Mouse (Mus musculus) right cerebral cortex, postnatal 25 days (tissue): ENCODE data around the gene Gm21973.

Experiments used
- DNase-seq: peaks from one replicate; pipeline ENCODE4 v3.0.0; 2022

Gm21973 gene

DNA sequence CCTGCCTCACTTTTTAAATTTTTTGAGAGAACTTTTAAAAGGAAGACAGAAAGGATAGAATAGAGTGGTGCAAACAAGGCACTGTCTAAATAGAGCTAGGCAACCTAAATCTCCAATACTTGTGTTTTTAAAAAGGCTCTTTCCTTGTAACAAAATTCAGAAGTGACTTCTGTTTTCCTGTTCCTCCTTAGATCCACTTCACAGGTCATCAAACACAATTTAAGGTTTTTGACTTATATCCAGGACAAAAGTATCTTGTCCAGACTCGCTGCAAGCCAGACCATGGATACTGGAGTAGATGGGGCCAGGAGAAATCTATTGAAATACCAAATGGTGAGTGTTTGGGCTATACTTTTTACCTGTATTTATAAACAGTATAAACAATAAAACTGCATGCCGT lies at the start of gene Gm21973:
Gm21973 (plus strand) TSS at position 301 of the 400 bp plus-strand sequence.
- no peak for DNase-seq

DNA sequence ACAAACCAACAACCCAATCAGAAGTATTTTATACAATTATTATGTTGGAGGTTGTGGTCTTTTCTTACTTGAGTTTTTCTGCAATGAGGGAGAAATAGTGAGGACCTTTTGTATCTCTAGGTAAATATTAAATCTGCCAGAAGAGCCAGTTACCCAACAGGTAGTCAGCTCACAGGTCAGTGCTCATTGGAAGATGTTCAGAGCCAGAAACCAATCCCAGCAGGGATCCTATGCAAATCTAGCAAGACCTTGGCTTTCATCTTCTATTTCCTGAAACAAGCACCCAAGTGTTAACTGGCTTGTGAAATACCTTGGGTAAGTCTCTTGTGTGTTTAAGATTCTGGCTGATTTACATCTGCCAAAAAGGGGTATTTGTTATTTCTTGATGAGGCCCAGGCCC lies 48.8 kb upstream of the Gm21973 start:
- DNase-seq = no peak

DNA sequence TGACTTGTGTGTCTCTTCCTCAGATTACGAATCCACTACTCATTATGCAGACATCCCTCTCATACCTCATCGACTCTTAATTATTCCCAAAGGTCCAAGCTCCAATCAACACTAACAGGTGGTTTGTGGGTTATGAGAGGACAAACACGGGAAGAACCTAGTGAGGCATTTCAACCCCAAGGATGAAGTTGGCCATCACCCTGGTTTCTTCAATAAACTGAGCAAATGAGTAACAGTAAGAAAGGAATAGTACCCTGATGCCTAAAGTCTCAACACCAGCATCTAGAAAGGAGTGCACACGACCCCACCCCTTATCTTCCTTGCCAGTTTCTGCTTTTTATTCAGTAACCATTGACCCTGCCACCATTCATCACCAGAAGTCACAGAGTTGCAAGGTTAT lies 47.7 kb upstream of the Gm21973 start:
- DNase-seq = no peak

DNA sequence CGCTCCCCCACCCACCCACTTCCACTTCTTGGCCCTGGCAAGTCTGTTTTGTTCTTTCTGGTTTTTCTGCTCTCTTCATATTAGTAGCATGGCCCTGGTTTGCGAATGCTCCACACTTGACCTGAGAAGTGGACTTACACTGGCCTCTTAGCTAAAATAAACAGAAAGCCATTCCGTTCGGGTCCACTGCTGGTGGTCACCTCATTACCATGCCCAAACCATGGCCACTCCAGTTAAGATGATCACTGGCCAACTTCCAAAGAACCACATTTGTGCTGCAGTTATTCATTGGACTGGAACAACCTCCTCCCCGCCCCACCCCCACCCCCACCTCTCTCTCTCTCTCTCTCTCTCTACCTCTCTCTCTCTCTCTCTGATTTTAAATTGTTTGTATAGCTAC lies 43.6 kb upstream of the Gm21973 start:
- DNase-seq = no peak

DNA sequence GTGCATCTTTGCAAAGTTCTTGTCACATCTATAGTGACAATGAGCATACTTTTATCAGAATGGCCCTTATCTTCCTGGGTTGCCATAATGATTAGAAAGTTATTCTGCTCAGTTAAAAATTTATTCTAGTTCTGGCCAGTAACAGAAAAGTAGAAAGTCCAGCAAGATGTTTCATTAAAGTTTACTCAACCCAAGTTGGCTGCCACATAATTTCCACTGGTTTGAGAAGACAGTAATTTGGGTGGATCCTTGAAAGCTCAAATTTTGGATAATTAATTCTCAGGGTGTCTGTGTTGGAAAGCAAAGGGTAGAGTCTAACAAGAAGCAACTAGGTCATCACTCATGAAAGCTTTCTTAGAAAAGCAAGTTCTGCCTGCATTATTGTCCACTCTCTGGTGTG lies 41.5 kb upstream of the Gm21973 start:
- DNase-seq = no peak

DNA sequence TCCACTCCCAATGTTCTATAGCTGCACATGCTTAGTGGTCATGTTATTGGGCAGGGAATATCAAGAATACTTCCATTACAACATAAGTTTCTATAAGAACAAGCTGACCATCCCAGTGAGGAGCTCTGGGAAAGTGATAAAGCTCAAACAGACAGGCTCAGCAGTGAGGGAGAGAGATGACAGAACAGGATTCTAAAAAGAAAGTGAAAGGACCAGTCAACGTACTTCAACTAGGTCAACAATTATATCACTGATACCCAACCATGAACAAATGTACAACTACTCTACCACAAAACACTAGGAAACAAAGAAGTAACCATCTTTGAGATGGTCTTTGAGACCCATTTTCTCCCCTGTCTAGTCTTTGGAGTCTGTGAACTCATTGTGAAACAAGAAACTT lies 28.6 kb upstream of the Gm21973 start:
- DNase-seq = no peak

DNA sequence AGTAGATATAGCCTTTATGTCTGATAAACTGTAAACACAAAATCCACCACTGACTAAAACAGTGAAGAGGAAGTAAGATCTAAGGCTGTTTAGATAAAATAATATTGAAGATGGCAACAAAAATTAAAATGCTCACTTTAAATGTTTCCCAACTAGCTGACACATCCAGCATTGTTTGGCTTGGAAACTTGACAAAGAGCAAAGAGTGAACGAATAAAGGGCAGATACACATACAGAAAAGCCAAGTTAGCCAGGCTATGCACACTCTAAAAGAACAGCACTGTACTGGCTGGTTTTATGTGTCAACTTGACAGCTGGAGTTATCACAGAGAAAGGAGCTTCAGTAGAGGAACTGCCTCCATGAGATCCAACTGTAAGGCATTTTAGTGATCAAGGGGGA lies 27.1 kb upstream of the Gm21973 start:
- DNase-seq = no peak

DNA sequence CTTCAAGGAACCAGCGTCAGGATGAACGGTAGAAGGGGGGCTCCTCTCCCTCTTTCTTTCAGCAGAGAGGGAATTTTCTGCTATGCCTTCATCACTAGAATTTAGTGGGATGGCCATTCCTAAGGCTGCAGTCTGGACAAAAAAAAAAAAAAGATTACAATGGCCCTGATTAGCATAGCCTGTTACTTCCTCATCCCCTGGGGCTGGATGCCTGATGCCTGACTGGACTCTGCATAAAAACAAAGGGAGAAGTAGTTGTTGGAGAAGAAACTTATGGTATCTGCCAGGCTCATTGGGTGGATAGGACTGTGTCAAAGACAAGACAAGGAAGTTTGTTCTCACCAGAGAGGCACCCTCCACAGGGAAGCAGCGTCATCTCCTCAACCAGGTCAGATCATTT lies 25.7 kb upstream of the Gm21973 start:
- DNase-seq = no peak

DNA sequence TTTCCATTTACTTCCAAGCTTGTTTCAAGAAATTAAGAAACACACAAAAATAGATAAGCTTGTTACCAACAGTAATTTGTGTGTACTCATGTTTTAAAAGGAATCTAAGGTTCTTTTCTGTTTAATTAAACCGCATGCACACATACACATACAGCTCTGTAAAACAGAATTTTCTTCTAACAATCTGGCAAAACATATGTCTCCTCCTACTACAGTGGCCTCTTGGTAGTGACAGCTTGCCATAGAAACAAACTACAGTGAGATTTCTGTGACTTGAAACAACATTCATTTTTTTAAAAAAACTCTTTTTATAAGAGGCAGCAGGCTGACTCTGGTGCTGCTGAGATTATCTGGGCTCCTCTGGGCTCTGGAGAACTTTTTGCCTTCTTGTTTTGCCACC lies 18.7 kb upstream of the Gm21973 start:
- DNase-seq = no peak

DNA sequence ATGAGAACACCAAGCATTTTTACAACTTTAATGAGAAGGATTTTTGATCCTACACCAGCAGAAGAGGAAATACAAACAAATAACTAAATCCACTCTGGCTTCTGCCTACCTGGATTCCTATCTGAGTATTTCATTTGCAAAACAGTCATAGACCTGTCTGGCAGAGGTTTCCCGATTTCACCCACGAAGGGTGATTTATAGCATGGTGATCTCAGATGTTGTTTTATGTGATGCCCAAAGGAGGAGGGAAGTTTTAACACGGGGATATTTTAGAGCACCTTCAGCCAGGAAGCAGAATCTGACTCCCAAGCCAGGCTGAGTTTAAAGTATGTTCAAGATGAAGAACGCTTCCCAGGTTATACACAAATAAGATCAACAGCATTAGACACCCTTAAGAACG lies 13.4 kb upstream of the Gm21973 start:
- no peak for DNase-seq

DNA sequence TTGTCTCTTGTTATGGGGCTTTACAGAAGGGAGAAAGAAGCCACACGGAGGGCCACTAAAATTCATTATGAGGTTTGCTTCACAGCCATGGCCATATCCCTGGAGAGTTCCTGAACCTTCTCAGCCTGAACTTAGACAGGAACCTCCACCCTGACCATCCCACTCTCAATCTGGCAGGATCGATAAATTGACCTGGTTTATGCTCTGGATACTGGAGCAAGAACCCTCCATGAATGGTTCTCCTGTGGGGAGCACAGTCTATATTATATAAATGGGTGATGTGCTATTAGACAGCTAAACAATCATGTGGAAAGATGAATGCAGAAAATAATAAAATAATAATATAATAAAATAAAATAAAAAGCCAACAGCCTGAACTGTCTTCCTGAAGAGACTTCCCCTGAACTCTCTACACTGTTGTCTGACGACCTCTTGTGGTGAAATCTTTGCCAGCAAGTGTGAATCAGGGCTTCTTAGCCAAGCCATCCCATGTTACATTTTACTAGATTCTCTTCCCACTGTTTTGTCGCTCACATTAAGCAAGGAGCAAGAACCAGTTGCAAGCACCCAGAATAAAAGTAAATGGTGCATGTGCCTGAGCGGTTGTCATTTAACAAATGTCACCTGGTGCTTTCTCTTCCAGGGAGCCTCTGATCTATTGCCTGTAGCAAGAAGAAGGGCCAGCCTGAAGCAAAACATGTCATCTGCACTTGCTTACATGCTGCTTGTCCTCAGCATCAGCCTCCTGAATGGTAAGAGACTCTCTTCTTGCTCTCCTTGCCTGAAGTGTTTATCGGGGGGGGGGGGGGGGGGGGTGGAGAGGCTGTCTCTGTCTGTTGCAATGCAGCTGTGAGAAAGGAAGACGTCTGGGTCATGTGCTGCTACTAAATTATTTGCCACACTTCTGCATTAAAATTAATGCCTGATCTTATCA lies 11.4 kb upstream of the Gm21973 start:
- peak; percentile 32 for DNase-seq

DNA sequence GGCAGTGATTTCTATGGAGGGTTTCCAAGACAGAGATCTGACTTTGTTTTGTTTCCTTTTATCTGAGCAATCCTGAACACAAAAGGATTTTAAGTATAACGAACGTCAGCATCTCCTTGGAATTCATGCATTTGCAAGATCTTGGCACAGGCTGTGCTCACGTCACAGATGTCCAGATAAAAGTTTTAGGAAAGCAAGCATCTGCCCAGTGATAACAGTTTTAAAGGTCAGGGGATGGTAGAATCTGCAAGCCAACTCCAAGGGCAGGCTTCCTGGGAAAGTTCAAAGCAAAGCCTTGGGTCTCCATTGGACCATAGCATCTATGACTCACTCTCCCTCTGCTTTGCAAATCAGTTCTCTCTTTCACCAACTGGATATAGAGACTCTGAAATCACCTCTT lies 5.4 kb downstream of the Gm21973 start:
- no peak for DNase-seq

DNA sequence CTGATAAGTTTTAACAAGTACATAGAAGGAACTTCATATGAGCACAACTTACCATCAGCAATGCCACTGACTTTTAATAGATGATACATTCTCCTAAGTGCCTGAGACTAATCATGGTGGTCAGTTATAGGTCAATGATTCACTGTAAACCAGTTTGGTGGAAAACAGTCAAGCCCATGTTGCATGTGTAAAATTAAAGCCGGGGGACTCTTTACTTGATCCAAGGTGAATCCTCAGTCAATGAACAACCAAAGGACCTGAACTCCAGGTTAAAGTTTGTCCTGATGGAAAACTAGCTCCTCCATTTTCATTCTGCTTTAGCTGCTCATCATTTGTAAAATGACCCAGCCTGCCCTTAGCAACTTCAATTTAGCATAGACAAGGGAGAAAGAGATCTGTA lies 7.4 kb downstream of the Gm21973 start:
- DNase-seq = no peak

DNA sequence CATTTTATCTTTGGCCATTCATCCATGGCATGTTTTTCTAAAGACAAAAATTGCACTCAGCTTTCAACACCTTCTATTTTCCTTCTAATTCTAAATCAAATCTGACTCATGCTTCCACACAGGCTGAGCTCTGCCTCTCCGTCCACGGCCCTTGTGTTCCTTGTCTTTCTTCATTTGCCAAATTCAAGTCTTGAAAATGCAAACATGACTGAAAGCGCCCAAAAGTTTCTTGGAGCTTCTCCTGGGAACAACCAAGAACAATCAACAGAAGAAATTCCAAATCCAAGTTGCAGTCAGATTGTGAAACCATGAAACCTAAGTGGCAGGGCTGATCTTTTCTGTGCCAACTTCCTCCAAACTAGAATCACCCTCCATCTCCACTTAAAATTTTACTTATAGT lies 13.4 kb downstream of the Gm21973 start:
- DNase-seq = no peak

DNA sequence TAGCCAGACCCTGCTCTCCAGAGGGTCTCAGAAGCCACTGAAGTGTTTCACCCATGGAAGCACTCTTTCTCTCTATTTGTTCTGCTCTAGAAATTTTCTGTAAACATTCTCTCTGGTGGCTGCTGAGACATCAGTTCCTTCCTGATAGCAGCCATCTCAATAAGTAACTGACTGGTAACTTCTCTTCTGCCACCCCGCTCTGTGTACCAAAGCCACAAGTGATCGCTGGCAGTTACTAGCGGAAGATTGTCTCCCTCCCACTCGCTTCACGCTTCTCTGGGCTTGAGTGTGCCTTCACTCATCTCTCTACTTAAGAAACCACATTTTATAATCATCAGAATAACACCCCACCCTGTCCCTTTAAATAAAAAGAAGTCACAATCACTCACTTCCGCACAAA lies 21.9 kb downstream of the Gm21973 start:
- DNase-seq = no peak

DNA sequence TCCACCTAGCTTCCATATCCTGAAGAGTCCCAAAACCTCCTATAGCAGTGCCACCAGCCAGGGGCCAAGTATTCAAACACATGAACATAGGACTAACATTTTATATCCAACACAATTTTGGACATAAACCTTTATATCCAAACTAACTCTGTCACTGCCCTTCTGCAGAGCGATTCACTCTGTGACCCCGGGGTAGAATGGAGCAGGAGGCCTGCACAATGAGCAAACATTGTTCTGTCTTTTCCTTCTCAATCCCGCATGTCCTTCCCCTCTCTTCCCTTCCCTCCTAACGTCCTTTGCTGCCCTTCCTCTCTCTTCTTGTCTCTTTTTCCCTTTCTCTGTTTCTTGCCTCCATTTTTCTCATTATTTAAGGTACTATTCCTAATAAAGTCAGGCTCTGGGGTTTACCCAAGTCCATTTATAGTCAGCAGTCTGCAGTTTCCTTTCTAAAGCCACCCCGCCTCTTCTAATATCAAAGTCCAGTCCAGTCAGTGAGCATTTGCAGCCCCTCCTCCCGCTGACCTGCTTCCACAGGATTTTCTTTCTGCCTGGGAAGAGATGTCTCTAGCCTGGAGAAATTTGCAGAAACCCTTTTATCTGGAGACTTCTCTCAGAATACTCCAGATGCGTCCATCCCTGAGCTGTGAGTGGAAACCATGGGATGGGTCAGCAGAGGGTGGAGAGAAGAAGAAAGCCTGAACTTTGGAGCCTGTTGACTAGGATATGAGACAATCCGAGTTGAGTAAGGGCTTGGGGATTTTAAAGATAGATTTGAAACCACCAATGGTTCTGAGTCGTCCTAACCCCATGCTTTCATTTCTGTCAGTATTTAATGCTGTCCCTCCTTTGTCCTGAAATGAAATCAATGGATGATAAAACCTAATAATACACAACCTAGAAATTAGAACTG lies 33.1 kb downstream of the Gm21973 start, which contains the start of gene Agxt2:
Agxt2 (plus strand) TSS at position 494 of the 910 bp plus-strand sequence.
- no peak for DNase-seq

DNA sequence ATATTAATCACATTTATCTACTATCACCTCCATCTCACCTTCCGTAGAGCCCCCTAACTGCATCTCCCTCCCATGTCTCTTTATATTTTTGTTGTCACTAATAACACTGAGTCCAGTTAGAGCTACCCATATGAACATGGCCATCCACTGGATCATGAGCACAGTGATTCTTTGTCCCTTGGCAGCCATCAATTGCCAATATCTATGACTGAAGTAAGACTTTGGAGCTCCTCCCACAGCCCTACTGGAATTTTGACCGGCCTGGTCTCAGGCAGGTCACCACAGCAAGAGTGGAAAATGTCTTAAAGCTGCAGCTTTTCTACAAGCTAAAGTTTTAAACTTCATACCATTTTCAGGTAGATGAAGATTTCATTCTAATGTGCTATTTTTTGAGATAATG lies 41.2 kb downstream of the Gm21973 start:
- DNase-seq = no peak

DNA sequence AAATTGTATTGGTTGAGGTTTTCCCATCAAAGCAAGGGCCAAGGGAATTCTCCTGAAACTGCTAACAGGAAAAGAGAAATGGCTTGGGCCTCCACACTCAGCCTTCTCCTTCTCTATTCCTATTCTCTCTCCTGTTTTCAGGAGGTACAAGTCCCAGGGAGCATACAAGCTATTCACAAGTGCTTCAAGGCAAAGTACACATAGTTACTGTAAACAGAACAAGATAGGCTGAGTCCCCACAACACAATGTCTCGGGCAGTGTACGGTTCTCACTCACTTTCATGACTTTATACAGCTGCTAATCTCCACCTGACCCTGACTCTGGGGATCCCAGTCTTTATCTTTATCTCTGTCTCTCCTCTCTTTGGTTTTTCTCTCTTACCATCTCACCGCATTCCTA lies 50.2 kb downstream of the Gm21973 start:
- DNase-seq = no peak

DNA sequence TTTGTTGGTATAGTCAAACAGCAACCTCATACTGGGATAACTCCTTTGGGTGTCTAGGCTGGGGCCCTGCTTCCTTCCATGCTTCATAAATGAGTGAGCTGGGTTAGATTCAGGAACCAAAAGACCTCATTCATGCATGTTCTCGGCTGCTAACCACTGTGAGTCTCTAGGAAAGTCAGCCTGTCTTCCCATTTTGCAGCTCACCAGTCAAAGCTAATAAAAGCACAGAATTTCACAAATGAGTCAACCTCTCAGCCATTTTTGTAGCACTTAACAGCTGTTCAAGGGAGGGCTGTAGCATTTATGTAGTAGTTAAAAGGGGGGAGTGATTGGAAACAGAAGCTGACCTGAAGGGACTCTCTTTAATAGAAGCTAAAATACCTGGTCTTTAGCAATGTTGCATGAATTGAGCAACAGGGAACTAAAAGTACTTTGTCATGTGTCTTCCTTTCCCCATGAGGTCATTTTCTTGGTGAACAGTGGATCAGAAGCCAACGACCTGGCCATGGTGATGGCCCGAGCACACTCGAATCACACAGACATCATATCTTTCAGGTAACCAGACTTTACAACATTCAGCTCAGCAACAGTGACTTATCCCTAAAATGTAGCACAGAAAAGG lies 53.3 kb downstream of the Gm21973 start:
- no peak for DNase-seq

DNA sequence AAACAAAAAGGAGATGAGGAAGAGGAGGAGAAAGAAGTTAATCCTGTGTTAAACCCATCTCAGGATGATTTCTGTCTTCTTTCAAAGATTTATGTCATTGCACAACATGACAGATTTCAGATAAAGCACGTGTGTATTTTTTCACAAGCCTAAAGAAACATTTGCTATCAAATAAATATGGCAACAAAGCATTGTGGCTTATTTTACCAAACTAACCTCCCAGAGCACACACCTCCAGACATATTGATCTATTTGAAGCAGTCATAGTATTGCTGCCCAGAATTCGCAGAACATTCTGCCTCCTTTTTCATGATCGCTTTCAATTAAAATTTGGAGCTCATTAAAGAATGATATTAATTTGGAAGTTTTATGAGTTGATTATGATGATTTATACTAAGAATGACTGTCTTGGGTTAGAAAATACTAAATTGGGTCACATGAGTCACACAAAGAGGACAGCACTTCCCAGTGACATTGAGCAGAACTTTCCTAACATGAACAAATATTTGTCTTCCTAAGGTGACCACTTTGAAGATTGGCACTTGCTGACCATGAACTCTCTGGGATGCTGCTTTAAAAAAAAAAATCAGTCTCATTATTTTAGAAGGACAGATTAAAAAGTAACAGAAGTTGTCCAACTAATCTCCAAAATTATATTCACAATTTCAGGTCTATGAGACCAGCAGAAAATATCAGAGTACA lies 54.7 kb downstream of the Gm21973 start:
- no peak for DNase-seq

DNA sequence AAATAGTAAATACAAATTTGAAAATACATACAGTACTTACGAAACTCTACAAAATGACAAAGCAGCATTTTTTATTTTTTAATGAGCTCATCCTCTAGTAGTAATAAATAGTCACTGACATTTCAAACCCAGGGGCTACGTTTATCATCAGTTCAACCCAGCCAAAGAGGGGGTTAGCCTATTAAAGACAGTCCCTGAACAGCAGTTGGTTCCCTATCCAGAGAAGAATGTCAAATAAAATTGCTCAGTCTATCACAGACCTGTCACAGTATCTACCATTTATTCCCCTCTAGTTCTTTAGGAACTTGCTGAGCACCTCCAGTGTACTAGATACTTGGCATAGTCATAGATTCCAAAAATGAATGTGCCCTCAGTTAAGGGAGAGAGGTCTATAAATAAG lies 62.1 kb downstream of the Gm21973 start:
- no peak for DNase-seq

DNA sequence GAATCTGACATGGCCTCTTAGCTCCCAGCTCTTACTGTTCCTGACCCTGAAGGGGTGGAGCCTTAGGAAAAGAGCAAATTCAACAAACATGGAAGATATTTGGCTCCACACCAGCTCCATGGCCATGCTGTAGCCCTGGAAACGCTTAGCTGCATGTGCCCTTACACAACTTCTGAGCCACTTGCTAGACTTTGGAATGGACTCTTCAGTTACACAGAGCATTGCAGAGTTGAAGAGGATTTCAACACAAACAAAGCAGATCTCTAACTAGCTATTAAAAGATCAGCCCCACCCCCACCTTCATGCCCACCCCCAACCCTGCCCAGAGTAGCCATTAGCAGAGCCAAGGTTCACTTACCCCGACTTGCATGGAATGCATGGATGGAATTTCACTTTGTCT lies 74.6 kb downstream of the Gm21973 start:
- DNase-seq = no peak

DNA sequence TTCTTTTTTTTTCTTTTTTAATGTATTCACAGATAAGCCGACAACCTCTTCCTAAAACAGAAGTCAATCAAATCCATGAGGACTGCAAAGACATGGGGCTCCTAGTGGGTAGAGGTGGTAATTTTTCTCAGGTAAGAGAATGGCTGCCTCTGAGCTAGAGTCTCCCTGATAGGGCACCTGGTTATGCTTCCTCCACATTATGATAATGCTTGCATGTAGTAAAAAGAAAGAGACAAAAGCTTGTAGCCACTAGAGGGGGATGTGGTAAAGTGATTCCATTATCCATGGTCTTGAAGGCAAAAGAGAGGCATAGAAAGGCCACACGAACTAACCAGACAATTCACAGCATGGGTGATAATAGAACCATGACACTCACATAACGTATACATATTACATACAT lies 75.2 kb downstream of the Gm21973 start:
- no peak for DNase-seq
